Mouse (Mus musculus) forebrain, embryonic 10.5 days (tissue): ENCODE data around the gene Adgrb3. TPM values are rescaled to one million over a fixed set of nuclear protein-coding genes. Genes with fewer than 3 reads are reported as not detected.

ENCODE experiments used
- DNase-seq: peaks from one replicate; pipeline ENCODE4 v3.0.0-alpha.2; 2017; ENCODE audit warnings: low spot score; ENCODE audit errors: extremely low spot score
- H3K27ac ChIP-seq: fragments of 300-500 bp; sonication (generic); 2 replicates; pipeline ENCODE4 v1.5.1; 2016; ENCODE audit warnings: mild to moderate bottlenecking
- H3K27me3 ChIP-seq: fragments of 300-500 bp; sonication (generic); 2 replicates; pipeline ENCODE4 v1.6.1; 2016; ENCODE audit warnings: mild to moderate bottlenecking; ENCODE audit not compliant: poor library complexity, severe bottlenecking
- H3K36me3 ChIP-seq: fragments of 300-500 bp; sonication (generic); replicated peaks from 2 replicates; pipeline ENCODE4 v1.6.1; 2016; ENCODE audit warnings: mild to moderate bottlenecking, moderate library complexity
- H3K4me1 ChIP-seq: fragments of 300-500 bp; sonication (generic); 2 replicates; pipeline ENCODE4 v1.6.1; 2016
- H3K4me3 ChIP-seq: fragments of 300-500 bp; sonication (generic); 2 replicates; pipeline ENCODE4 v1.5.1; 2016; ENCODE audit warnings: mild to moderate bottlenecking, moderate library complexity
- H3K9me3 ChIP-seq: fragments of 300-500 bp; sonication (generic); 2 replicates; pipeline ENCODE4 v1.6.1; 2016; ENCODE audit warnings: mild to moderate bottlenecking, moderate library complexity
- WGBS: fragments of 180-500 bp; shearing (Covaris S2); methylation state at CpG from one replicate; pipeline ENCODE4 v1.1.7; 2016; 5-methylcytosine and 5-hydroxymethylcytosine counted together
- polyA plus RNA-seq: library from polyadenylated mRNA; unstranded; fragments of >200 nt; fragmentation: Nextera tagmentation; extraction: Ambion mirVana; gene quantifications from 2 replicates; pipeline ENCODE4 v1.2.1, GENCODE M21; 2016

Gene Adgrb3
- 2.5 and 3.4 TPM in 2 replicates for polyA plus RNA-seq

GRCm38 (mm10) chr1:25828971-25829920, at the start of gene Adgrb3:
Gene Adgrb3, minus strand, starts transcription at chr1:25829707.
- Histone ChIP-seq H3K4me1 (peaks cover 56% of the 10 kb centered on the region), H3K27ac (peak within 1 kb of the TSS; percentile 90), H3K36me3 (no peaks in the 10 kb centered on the region), H3K4me3 (peak within 1 kb of the TSS; percentile 65), H3K27me3 (peaks cover 24% of the 10 kb centered on the region), H3K9me3 (no peaks in the 10 kb centered on the region)
- 2% methylated on average over 31 of the region's 32 CpGs for WGBS
- DNase-seq: peak; percentile 24

- Histone ChIP-seq H3K27ac (no peak overlapping the region), H3K4me3 (no peak overlapping the region), H3K4me1 (no peaks in the 10 kb centered on the region), H3K9me3 (no peaks in the 10 kb centered on the region), H3K36me3 (no peaks in the 10 kb centered on the region), H3K27me3 (no peaks in the 10 kb centered on the region)
- no peak for DNase-seq
- WGBS: 88% methylated on average over 5 of the region's 5 CpGs
These were observed 48.0 kb upstream of the Adgrb3 start for GRCm38 (mm10) chr1:25877526-25877925.

GRCm38 (mm10) chr1:25857473-25857872, 28.0 kb upstream of the Adgrb3 start:
- no peaks in the 10 kb centered on the region for H3K9me3 ChIP-seq
- no peaks in the 10 kb centered on the region for H3K36me3 ChIP-seq

DNA sequence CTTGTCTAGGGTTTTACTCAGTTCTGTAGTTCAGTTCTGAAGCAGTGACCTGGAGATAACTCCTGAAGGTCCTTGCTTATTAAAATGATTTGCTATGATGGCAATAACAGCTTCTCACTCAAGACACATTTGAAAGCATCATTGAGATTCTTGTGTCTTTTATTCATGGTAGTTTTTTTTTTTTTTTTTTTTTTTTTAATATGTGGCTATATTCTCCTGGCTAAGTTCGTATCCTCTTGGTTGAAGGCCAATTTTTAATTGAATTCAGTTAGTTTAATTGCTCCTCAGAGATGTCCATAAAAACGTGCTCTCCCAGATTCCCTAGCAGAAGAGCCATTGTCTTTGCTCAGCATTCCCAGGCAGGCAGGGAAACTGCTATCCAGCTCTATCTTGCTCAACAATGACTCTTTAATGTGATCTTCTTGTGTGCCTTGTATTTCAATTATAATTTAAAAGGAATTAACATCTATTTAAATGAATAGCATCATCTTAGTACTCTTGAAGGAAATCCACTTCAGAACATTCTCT, 25.0 kb upstream of the Adgrb3 start:
- 39% methylated on average over 2 of the region's 2 CpGs for WGBS
- Histone ChIP-seq H3K9me3 (no peaks in the 10 kb centered on the region), H3K27ac (no peak overlapping the region), H3K36me3 (no peaks in the 10 kb centered on the region), H3K27me3 (no peaks in the 10 kb centered on the region), H3K4me3 (no peak overlapping the region), H3K4me1 (no peaks in the 10 kb centered on the region)
- DNase-seq: no peak

More at GRCm38 (mm10) chr1:25857473-25857872, 28.0 kb upstream of the Adgrb3 start:
- Histone ChIP-seq H3K27me3 (no peaks in the 10 kb centered on the region), H3K4me1 (no peaks in the 10 kb centered on the region), H3K27ac (no peak overlapping the region), H3K4me3 (no peak overlapping the region)
- DNase-seq: no peak
- WGBS: 99% methylated on average over 2 of the region's 2 CpGs

GRCm38 (mm10) chr1:25832260-25832659, 2.8 kb upstream of the Adgrb3 start:
- DNase-seq: no peak
- 59% methylated on average over 6 of the region's 6 CpGs for WGBS
- Histone ChIP-seq H3K4me3 (no peak overlapping the region), H3K4me1 (peaks cover 34% of the 10 kb centered on the region), H3K27ac (no peak overlapping the region), H3K9me3 (no peaks in the 10 kb centered on the region), H3K27me3 (peaks cover 23% of the 10 kb centered on the region), H3K36me3 (no peaks in the 10 kb centered on the region)

DNA sequence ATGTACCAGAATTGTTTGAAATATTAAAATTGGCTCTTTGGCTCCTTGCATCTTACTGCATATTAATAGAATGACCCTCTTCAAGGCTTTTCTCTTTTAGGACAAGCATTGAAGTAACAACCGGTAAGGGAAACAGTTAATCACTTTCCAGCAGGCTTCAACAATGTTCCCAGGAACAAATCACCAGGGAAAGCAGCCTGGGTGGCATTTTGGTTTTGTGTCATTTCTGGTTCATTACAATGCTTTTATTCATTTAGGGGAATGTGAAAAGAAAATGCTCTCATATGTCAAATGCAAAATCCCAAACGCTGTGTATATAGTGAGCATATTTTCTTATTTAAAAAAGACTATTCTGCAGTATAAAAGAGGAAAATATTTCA, 2.0 kb upstream of the Adgrb3 start:
- WGBS: 25% methylated on average over 2 of the region's 2 CpGs

GRCm38 (mm10) chr1:25830757-25831520, 1.4 kb upstream of the Adgrb3 start:
- no peak for DNase-seq
- peak overlapping the region; percentile 90 for H3K27ac ChIP-seq

More for the DNA sequence above, 2.0 kb upstream of the Adgrb3 start:
- Histone ChIP-seq H3K27me3 (peaks cover 24% of the 10 kb centered on the region), H3K36me3 (no peaks in the 10 kb centered on the region), H3K27ac (no peak overlapping the region), H3K9me3 (no peaks in the 10 kb centered on the region), H3K4me3 (peak overlapping the region; percentile 65; the same call in 1 of the 2 replicates), H3K4me1 (peaks cover 37% of the 10 kb centered on the region)
- no peak for DNase-seq

GRCm38 (mm10) chr1:25829921-25830751, 629 bp upstream of the Adgrb3 start:
- peak overlapping the region; percentile 65 for H3K4me3 ChIP-seq
- no peaks in the 10 kb centered on the region for H3K36me3 ChIP-seq
- peak; percentile 78 for DNase-seq
- H3K4me1 ChIP-seq: peaks cover 47% of the 10 kb centered on the region
- peak overlapping the region; percentile 90 for H3K27ac ChIP-seq
- H3K27me3 ChIP-seq: peaks cover 24% of the 10 kb centered on the region
- under 1% methylated on average over 59 of the region's 99 CpGs for WGBS
- H3K9me3 ChIP-seq: no peaks in the 10 kb centered on the region

More at GRCm38 (mm10) chr1:25830757-25831520, 1.4 kb upstream of the Adgrb3 start:
- no peaks in the 10 kb centered on the region for H3K36me3 ChIP-seq
- no peaks in the 10 kb centered on the region for H3K9me3 ChIP-seq
- peak overlapping the region; percentile 65 for H3K4me3 ChIP-seq
- 3% methylated on average over 15 of the region's 15 CpGs for WGBS
- H3K27me3 ChIP-seq: peaks cover 24% of the 10 kb centered on the region
- peaks cover 39% of the 10 kb centered on the region for H3K4me1 ChIP-seq

GRCm38 (mm10) chr1:25828071-25828755, 1.3 kb downstream of the Adgrb3 start:
- Histone ChIP-seq H3K9me3 (no peaks in the 10 kb centered on the region), H3K36me3 (no peaks in the 10 kb centered on the region), H3K27ac (no peak overlapping the region), H3K27me3 (peaks cover 24% of the 10 kb centered on the region), H3K4me3 (peak overlapping the region; percentile 65), H3K4me1 (peaks cover 59% of the 10 kb centered on the region)
- DNase-seq: no peak
- 80% methylated on average over 9 of the region's 9 CpGs for WGBS

- no peak overlapping the region for H3K27ac ChIP-seq
- H3K4me3 ChIP-seq: peak overlapping the region; percentile 65; the same call in 1 of the 2 replicates
- no peaks in the 10 kb centered on the region for H3K36me3 ChIP-seq
- no peaks in the 10 kb centered on the region for H3K9me3 ChIP-seq
- peaks cover 58% of the 10 kb centered on the region for H3K4me1 ChIP-seq
- no peak for DNase-seq
- 72% methylated on average over 9 of the region's 9 CpGs for WGBS
- H3K27me3 ChIP-seq: peaks cover 24% of the 10 kb centered on the region
These were observed 2.1 kb downstream of the Adgrb3 start for GRCm38 (mm10) chr1:25827436-25827835.

DNA sequence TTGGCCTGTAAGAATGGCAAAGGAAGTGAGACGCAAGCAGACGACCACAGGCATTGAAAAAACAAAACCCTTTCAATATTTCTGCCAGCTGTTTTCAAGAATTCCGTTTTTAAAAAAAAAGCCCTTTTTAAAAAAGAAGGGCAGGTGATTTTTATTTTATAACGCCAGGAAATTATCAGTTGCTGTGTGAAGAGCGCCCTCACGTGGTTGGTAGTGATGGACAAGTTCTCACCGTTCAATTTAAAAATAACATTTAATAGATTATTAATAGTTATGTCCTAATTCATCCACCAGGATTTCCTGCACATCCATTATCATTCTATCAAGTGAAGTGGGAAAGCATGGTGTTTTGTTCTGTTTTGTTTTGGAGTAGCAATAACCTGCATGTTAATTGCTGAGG, 2.7 kb downstream of the Adgrb3 start:
- H3K36me3 ChIP-seq: no peaks in the 10 kb centered on the region
- H3K4me3 ChIP-seq: no peak overlapping the region
- 15% methylated on average over 7 of the region's 7 CpGs for WGBS
- H3K9me3 ChIP-seq: no peaks in the 10 kb centered on the region
- peak; percentile 20 for DNase-seq
- peaks cover 51% of the 10 kb centered on the region for H3K4me1 ChIP-seq
- H3K27ac ChIP-seq: no peak overlapping the region
- H3K27me3 ChIP-seq: peaks cover 24% of the 10 kb centered on the region
